Mouse (Mus musculus) neural tube, embryonic 15.5 days (tissue): Measurements from ENCODE around the gene Bbx. TPM values are rescaled to one million over a fixed set of nuclear protein-coding genes. Genes with fewer than 3 reads are reported as not detected.

Source experiments
- polyA plus RNA-seq: library from polyadenylated mRNA; unstranded; fragments of >200 nt; fragmentation: Nextera tagmentation; extraction: Ambion mirVana; gene quantifications from 2 replicates; pipeline ENCODE4 v1.2.1, GENCODE M21; 2015

The Bbx gene
- polyA plus RNA-seq, 1 experiment from 2014 or later: 15.4 TPM

Other genes starting within 250 kb of the Bbx start
- gene Ccdc54, start 158.8 kb upstream of the Bbx start, polyA plus RNA-seq: not detected in 2 replicates